Mouse (Mus musculus): ENCODE results near the gene Olfr1120.

GRCm38 (mm10) chr2:87354515-87354914, at the start of gene Olfr1120:
- TF ChIP-seq MEF2A (IDR thresholded peaks at IDR 0.05; ENCODE audit: borderline replicate concordance, low read depth, low read length): no peak
- no peak for TF ChIP-seq GABPA (IDR thresholded peaks at IDR 0.05; ENCODE audit: insufficient replicate concordance, low read depth, low read length)
- TF ChIP-seq RAD21 (IDR thresholded peaks at IDR 0.05; ENCODE audit: low read depth, low read length): no peak
